Mouse (Mus musculus) gastrocnemius, postnatal 10 days (tissue): ENCODE measurements around the gene Atp8b5. TPM values are rescaled to one million over a fixed set of nuclear protein-coding genes. Genes with fewer than 3 reads are reported as not detected.

Experiments used
- DNase-seq: peaks from one replicate; pipeline ENCODE4 v3.0.0; 2021; ENCODE audit warnings: mixed read lengths
- total RNA-seq, 2 experiments: library from RNA; stranded (reverse); gene quantifications; 2 replicates each; pipeline ENCODE4 v1.2.3; 2021

Atp8b5 gene
- total RNA-seq, 2 experiments from 2014 or later = 0.05 to 0.11 TPM

DNA sequence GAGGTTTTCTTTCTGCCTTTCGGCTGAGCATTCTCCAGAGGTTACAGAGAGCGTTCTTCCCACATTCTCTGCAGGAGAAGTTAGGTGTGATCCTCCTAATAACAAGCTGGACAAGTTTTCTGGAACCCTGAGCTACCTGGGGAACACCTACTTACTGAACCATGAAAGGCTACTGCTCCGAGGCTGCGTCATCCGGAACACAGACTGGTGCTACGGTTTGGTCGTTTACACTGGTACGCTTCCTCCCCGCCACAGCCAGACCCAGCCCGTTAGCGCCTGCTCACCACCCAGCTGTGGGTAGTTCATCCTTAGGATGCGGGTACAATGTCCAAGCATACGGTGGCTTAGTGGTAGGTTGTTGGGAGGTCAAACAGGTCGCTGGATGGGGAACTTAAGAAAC, 55.4 kb downstream of the Atp8b5 start:
- DNase-seq = no peak

DNA sequence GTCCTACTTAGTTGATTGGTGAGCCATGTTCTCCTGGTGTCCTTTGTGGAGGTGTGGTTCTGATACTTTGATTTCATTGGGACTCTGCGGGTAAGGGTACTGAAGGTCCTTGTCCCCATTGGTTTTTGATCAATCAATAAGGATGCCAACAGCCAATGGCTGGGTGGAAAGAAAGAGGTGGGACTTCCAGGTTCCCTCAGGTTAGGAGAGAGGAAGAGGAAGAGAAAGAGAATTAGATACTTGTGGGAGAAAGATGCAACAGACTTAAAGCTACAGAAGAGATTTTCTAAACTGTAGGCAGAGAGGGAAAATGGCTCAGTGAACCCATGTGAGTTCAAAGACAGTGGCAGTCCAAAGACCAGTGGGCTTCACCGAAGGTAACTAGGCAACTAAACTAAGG, 60.2 kb downstream of the Atp8b5 start:
- DNase-seq = no peak

GRCm38 (mm10) chr4:43334771-43335170, 67.8 kb downstream of the Atp8b5 start:
- DNase-seq = no peak

DNA sequence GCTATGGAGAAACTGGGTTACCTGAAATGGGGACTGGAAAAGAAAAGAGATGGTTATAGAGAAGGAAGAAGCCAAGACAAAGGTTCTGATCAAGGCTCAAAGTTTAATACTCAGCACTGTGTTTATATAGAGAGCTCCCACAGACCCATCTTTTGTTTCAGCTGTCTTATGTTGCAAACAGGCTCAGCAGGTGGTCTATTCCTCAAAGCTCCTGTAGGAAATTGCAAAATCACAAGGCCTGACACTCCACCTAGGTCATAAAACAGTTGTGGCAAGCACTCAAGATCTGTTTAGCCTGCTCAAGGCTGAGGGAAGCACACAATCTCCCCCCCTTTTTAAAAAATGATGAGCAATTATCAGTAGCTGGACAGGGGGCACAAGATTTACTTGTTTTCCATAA, 69.2 kb downstream of the Atp8b5 start:
- DNase-seq = no peak

DNA sequence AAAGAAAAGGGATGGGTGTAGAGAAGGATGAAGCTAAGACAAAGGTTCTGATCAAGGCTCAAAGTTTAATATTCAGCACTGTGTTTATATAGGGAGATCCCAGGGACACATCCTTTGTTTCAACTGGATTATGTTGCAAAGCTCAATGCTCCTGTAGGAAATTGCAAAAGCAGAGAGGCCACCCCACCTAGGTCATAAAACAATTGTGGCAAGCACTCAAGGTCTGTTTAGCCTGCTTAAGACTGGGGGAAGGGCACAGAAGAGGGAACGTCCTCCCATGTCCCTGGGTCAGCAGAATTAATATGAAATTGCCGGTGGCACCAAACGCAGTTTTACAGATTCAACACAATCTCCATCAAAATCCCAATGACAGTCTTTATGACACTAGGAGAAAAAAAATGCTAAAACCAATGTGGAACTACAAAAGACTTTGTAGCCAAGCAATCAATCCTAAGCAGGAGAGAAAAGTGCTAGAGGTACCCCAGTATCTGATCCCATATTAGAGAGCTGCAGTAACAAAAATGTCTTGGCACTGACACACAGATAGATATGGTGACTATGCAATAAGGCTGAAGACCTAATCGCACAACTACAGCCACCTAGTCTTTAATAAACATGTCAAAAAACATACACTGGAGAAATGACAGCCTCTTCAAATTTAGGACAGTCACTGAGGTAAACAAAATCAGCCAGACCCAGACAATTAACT, 73.3 kb downstream of the Atp8b5 start:
- DNase-seq = no peak

DNA sequence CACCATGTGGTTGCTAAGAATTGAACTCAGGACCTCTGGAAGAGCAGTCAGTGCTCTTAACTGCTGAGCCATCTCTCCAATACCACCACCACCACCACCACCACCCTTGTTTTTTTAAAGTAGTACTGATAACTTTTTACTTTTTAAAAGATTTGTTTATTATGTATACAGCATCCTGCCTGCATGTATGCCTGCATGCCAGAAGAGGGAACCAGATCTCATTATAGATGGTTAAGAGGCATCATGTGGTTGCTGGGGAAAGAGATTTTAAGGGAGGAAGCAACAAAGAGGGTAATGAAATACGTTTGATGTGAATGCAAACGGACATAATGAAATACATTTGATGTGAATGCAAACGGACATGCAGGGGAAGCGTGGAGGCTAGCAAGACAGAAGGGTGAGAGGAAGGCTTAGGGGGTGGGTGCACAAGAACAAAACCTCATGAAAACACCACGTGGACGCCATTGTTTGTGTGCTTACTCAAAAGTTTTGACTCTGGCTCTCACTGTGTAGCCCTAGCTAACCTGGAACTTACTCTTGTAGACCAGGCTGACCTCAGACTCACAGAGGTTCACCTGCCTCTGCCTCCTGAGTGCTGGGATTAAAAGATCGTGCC, 74.4 kb downstream of the Atp8b5 start:
- DNase-seq = no peak

DNA sequence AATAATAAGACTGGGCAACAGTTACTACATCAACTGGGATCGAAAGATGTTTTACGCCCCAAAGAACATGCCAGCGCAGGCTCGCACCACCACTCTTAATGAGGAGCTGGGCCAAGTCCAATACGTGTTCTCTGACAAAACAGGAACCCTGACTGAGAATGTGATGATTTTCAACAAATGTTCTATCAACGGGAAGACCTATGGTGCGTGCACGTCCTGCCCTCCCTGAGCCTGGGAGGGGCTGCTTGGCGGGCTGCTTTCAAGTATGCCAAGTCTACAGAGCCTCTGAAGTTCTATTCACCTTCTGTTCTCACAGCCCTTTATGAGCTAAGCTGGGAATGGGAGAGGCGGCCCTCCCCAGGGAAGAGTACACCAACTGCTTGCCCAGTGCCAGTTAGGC, 75.5 kb downstream of the Atp8b5 start:
- no peak for DNase-seq

DNA sequence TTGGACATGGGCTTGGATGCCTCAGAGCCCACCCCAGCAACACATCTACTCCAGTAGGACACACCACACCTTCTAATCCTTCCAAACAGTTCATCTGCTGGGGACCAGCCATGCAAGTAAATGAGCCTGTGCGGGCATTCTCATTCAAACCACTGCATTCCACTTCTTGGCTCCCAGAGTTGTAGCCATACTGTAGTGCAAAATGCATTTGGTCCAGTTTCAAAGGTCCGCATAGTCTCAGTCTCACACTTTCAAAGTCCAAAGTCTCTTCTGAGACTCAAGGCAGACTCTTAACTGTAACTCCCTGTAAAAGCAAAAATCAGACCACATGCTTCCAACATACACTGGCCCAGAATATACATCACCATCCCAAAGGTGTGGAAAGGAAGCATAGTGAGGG, 78.0 kb downstream of the Atp8b5 start:
- DNase-seq = no peak

DNA sequence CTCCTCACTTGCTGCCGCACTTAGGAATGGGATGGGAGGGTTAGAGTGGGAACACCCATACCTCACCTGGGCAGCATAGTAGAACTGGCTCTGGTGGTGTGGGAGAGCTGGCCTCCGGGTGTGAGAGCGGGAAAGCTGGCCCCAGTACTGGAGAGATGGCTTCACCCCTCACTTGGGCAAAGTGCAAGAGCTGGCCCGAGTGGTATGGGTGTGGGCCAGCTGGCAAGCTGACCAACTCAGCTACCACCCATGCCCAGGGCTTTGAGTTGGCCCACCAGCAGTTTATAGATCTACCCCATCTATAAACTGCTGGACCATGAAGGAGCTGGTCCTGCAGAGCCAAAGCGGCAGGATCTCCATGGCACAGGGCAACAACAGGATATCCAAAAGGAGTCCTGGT, 82.2 kb downstream of the Atp8b5 start:
- DNase-seq = peak; percentile 17

- no peak for DNase-seq
Measured at GRCm38 (mm10) chr4:43350038-43350560, 83.1 kb downstream of the Atp8b5 start.

GRCm38 (mm10) chr4:43353662-43354061, 86.7 kb downstream of the Atp8b5 start:
- no peak for DNase-seq

DNA sequence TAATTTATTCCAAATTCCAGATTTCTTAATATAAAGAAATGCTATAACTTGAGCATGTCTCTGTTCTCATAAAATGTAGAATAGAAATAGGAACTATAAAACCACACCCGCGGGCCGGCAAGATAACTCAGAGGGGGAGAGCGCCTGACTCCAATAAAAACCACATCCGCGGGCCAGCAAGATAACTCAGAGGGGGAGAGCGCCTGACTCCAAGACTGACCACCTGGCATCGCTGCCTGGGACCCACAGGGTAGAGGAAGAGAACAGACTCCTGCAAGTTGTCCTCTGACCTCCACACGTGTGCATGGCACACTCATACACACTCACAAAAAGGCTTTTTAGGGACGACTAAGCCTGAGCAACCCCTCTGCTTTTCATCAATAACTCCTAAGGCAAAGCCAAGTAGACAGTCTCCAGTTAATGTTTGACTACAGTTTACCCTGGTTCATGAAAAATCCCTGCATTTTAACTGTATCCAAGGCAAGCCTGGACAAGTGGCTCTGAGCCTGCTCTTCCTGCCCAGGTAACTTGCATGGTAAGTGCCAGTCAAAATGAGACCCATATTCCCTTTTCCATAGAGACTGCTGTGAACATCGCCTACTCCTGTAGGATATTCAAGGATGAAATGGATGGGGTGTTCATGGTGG, 98.1 kb downstream of the Atp8b5 start:
- no peak for DNase-seq

GRCm38 (mm10) chr4:43367295-43367694, 100.3 kb downstream of the Atp8b5 start:
- no peak for DNase-seq

DNA sequence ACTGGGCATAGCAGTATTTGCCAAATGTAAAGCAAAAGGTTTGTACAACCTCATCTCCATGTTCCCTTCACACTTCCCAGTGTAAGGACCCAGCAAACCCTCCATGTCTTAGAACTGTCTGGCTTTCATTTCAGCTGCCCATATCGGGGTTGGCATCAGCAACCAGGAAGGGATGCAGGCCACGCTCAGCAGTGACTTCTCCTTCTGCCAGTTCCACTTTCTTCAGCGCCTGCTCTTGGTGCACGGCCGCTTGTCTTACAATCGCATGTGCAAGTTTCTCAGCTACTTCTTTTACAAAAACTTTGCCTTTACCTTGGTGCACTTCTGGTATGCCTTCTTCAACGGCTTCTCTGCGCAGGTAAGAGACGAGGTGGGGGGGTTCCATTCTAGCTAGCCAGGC, 100.8 kb downstream of the Atp8b5 start:
- DNase-seq = no peak

DNA sequence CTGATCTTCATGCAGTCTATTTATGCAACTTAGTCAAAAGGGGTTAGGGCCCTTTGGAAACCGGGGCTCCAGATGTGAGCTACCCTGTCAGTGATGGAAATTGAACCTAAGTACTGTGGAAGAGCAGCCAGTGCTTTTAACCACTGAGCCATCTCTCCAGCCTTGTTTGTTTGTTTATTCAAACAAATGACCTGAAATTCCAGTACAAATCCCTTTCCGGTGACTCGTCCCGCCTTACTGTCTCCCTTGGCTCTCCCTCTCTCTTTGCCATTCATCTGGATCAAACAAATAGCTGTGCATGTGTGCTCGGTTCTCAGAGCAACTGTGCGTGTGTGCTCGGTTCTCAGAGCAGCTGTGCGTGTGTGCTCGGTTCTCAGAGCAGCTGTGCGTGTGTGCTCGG, 104.4 kb downstream of the Atp8b5 start:
- no peak for DNase-seq

GRCm38 (mm10) chr4:43372155-43372554, 105.2 kb downstream of the Atp8b5 start:
- no peak for DNase-seq

DNA sequence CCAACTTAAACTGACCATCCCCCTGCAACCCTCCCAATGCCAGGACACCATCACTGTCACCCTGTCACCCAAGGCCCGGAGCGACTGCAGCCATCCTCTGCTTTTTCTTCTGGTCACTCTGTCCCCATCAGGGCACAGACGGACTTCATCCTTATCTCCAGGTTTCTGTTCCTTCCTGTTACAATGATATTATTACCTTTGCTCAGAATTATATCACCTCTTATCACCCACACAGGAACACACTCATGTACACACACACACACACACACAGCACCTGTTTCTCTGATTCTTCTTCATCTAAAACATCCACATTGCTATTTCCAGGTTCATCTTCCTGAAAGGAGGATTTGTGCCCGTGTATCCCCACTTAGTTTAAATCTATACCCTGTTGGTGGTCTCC, 107.3 kb downstream of the Atp8b5 start:
- DNase-seq = no peak

- no peak for DNase-seq
Measured at GRCm38 (mm10) chr4:43379601-43380000, 112.6 kb downstream of the Atp8b5 start.

DNA sequence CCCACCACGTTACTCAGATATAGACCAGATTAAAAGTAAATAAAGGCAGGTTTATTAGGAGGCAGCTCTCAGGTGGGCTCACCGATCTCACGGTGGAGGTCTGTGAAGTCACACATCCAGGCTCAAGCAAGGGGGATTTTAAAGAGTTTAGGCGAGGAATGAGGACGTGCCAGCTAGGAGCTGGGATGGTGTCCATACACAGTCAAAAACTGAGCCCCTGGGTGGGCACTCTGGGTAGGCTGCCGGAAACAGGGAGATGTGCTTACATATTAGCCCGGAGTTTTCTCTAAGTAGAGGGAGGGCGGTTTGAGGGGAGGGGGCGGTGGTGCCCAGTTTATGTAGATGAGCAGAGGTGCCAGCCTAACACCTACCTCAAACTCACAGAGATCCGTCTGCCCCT, 114.0 kb downstream of the Atp8b5 start:
- DNase-seq = no peak

DNA sequence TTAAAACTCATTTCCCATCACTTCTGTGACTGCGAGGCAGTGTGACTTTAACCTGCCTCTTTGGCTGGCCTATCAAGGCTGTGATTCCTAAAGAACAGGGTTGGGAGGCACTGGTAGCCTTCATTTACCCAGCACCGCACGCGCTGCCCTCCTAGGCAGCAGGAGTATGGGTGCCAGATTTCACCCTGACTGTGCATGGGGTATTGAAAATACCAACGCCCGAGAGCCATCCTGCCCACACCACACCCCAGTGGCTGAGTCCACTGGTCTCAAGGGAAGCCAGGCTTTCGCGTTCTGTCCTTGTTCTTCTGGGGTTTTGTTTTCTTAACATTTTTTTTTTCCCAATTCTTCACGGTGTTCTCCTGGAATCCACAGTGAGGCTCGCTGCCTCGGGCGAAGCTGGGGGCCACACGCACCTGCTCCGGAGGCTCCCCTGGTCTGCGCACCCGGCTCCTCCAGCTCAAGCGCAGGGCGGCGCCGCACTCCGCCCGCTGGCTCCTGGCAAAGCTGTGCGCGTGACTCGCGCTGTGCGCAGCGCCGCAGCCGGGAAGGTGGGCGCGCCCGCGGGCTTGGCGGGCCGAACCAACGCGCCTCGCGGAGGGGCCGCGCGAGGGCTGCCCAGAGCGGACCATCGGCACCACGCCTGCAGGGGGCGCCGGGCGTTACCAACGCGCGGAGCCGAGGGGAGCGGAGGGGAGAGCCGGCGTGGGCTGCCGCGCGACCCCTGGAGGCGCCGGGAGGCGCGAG, 114.6 kb downstream of the Atp8b5 start, which contains the start of gene Rusc2:
Rusc2 (plus strand) TSS at position 572 of the 747 bp plus-strand sequence.
- peak; percentile 94 for DNase-seq

GRCm38 (mm10) chr4:43382155-43383020, 115.4 kb downstream of the Atp8b5 start:
- no peak for DNase-seq
